Mouse (Mus musculus) C2C12 (cell line): ENCODE measurements around the gene Nat8.
"Not testable (repeated sequence)": the region's sequence is repeated elsewhere in the genome, so short reads cannot be mapped to it uniquely, and the experiment has no call there.

Experiments
- CTCF ChIP-seq: IDR thresholded peaks from one replicate; pipeline ENCODE4 v1.5.1; 2011; ENCODE audit not compliant: control insufficient read depth, insufficient read depth, insufficient read length
- FOSL1 ChIP-seq: IDR thresholded peaks from one replicate; pipeline ENCODE4 v1.8.0; 2011; ENCODE audit warnings: mild to moderate bottlenecking, low read length; ENCODE audit not compliant: poor library complexity, insufficient read depth, severe bottlenecking
- USF1 ChIP-seq: IDR thresholded peaks from one replicate; pipeline ENCODE4 v1.6.1; 2011; ENCODE audit warnings: low read depth, mild to moderate bottlenecking, control low read depth, moderate library complexity

- TF ChIP-seq USF1, CTCF, FOSL1: not testable (repeated sequence)
Observed at GRCm38 (mm10) chr6:85837307-85837706, 5.4 kb upstream of the Nat8 start.
